Mouse (Mus musculus) embryonic fibroblast, embryonic 13.5 days (primary cell): ENCODE measurements around the gene Ddias.

Source experiments
- CTCF ChIP-seq: IDR thresholded peaks from 2 replicates; pipeline ENCODE4 v1.5.1; 2011; ENCODE audit warnings: mild to moderate bottlenecking, control low read depth, low read length, moderate library complexity, borderline replicate concordance; ENCODE audit not compliant: insufficient read depth
- POLR2A ChIP-seq: IDR thresholded peaks from 2 replicates; pipeline ENCODE4 v1.6.1; 2011; ENCODE audit warnings: low read depth, mild to moderate bottlenecking, control low read depth, low read length, moderate library complexity

DNA sequence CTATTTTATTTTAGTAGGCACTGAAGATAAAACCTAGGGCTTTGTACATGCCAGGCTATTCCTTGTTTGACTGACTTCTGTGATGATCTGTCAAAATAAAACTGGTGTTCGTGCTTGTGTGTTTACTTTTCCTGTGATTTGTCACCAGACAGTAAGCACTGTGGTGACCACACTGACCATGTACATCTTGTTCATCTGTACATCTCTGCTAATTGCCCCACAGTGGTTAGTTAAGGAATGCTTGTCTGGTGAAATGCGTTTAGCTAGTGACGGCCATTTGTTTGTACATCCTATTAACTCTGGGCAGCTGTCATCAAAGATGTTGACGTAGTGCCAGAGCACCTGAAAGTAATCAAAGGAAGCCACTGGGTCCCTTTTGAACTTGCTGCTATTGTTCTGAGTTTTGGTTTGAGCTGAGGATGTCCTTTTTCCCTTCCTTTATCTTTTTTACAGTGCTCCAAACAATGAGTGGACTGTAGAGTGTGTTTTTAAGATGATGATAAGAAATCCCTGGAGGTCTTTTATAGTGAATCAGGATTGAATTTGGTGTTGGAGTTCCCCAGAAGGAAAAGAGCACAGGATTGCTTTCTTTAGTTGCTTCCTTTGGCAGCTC is 16.7 kb upstream of the Ddias start:
- TF ChIP-seq POLR2A, result no peak
- no peak for TF ChIP-seq CTCF
